Mouse (Mus musculus) gastrocnemius, adult 8-10 months (tissue): ENCODE data around the gene Med31. TPM values are rescaled to one million over a fixed set of nuclear protein-coding genes. Genes with fewer than 3 reads are reported as not detected.
"Not testable (repeated sequence)": the region's sequence is repeated elsewhere in the genome, so short reads cannot be mapped to it uniquely, and the experiment has no call there.

Experiments used
- DNase-seq, 2 experiments: peaks; one replicate each; pipeline ENCODE4 v3.0.0; 2022; ENCODE audit warnings: low spot score in 2 of 2
- total RNA-seq, 4 experiments: library from RNA; stranded (reverse); gene quantifications; 2 replicates each; pipeline ENCODE4 v1.2.4; 2022

The Med31 gene
- total RNA-seq, 4 experiments from 2014 or later = 5.2 to 7.5 (median 6.5) TPM

GRCm38 (mm10) chr11:72203440-72203839 is 12.0 kb downstream of the Med31 start:
- DNase-seq = no peak

DNA sequence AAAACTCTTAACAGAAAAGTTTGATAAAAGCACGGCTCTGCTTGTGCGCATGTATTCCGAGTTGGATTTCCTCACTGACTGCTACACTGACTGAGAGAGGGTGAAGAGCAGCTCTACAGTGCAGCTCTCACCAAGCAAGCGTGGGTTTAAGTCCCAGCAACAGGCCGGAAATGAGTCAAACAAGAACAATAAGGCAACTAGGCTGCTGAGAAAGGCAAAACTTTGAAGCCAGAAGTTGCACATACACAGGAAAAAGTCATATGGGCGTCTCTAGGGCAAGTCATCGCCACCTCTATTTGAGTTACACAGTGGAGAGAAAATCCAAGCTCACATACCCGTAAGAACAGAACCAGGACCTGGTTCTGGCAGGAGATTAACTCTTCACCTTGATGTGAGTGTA is 18.9 kb downstream of the Med31 start:
- no peak for DNase-seq

DNA sequence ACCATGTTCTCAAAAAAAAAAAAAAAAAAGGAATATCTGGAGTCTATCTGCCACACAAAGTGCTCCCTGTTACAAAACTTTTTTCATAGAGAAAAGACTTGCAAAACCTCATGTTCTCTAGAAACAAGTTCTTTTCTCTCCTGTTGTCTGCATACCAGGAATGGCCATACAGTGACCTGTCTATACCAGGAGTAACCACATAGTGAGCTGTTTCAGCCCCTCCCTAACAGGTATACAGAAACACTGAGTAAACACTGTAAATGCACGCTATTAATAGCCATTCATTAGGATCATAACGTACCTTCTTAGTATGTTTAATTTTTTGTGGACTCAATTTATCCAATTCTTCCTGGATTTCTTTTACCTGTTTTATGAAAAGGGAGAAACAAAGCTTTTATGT is 21.1 kb downstream of the Med31 start:
- DNase-seq = no peak

DNA sequence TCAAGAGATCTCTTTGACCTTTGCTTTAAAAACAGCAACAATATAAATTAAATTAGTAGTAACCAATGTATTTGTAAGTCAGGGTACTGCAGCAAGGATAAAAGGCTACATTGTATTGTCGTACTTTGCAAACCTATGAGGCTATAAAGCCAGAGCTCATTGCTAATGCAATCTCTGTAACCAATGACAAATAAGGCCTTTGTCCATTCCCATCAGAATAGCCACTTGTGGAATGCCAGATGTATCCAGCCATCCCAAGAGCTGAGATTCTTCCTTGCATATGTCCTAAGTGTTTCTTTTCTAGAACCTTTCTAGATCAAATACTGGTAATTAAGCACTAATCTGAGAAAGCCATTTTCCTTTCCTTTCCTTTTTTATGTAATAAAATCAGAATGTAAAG is 24.5 kb downstream of the Med31 start:
- DNase-seq = no peak

- no peak for DNase-seq
Observed at GRCm38 (mm10) chr11:72184252-72184651, 31.1 kb downstream of the Med31 start.

DNA sequence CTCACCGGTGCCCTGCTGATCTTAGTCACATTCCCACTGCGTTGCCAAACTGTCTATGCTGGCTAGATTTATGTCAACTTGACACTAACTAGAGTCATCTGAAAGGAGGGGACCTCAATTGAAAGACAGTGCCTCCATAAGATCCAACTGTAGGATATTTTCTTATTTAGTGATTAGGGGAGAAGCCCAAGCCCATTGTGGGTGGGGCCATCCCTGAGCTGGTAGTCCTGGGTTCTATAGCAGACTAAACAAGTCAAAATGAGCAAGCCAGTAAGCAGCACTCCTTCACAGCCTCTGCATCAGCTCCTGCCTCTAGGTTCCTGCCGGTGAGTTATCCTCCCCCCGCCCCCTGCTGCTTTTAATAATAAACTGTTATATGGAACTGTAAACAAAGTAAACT is 34.3 kb downstream of the Med31 start:
- DNase-seq = no peak

DNA sequence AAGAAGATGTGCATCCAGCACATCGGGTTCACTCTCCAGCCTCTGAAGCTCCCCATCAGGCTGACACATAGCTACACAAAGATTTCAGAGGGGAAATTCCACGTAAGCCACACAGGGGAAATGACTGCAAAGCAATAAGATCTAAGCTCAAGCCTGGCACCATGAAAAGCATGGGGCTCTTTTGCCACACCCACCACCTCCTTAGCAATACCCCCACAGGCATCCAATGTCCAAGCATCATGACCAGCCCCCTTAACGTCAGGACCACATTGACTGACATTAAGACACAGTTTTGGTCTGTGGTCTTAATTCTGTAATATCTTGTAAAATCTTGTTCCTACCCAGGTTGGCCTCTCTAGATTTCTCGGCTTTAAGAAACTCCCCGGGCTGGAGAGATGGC is 34.8 kb downstream of the Med31 start:
- no peak for DNase-seq

DNA sequence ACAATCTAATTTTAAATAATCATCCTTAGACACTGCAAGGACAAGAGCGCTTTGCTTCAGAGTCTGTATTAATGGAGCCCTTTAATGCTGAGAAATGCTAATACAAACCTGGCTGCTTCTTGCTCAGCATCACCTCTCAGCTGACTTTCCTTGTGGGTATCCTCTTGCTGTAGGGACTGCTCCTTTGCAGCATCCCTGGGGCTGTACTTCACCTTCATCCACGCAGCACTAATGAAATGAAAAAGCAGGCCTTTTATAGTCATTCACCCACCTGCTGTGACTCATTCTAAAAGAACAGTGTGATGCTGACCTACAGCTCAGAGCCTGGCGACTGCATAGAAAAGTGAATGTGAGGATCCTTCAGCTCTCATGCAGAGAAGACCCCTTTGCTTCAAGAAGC is 38.8 kb downstream of the Med31 start:
- DNase-seq = no peak

DNA sequence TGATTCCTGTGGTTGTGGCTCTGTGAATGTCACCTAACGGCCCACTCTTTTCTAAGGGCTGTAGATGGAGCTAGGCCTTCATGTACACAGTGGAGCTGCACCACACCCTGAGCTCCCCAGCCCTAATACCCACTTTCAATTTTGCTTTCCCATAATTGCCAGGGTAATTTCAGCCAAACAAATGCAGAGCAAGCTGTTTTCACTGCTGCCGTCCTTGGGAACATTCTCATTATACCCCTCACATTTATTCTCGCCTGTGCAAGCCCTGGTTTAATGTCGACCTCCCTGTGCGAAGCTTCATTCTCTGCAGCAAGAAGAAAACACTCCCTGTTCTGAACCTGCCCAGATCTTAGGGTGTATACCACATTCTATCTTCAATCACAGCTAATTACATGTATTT is 39.4 kb downstream of the Med31 start:
- no peak for DNase-seq

- no peak for DNase-seq
Observed at GRCm38 (mm10) chr11:72174721-72175120, 40.7 kb downstream of the Med31 start.

- DNase-seq = no peak
Observed at GRCm38 (mm10) chr11:72173506-72173905, 41.9 kb downstream of the Med31 start.

DNA sequence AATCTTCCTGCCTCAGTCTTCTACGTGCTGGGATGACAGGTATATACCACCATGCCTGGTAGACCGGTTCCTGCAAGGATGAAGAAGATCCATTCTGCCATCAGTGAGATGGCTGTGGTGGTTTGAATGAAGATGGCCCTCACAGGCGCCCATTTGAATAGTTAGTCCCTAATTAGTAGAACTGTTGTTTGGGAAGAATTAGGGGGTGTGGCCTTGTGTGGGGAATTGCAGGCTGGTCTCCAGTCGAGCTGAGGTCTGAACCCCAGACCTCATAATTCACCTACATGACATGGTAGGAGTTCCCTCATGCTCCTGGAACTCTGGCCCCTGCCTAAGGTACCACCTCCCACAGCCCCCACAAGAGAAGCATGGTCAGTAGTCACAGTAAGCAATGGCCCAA is 43.5 kb downstream of the Med31 start:
- DNase-seq = not testable (repeated sequence)

- no peak for DNase-seq
Observed at GRCm38 (mm10) chr11:72169871-72170270, 45.5 kb downstream of the Med31 start.

GRCm38 (mm10) chr11:72163198-72163597 is 52.2 kb downstream of the Med31 start:
- DNase-seq = no peak

Other genes with a start within 250 kb of the Med31 start
- gene Aipl1, start 178.1 kb downstream of the Med31 start, total RNA-seq = not detected
- gene Pimreg, start 173.6 kb downstream of the Med31 start, total RNA-seq = not detected
- 1 to 10 TPM in 2 of 4 experiments, under 1 TPM in 2; 0.88 to 1.5 (median 1.0) TPM for gene Pitpnm3, start 79.8 kb downstream of the Med31 start, total RNA-seq
- under 1 TPM in 1 of 4 experiments, not detected in 3; 0.16 TPM for gene Gm43951, start 8.8 kb downstream of the Med31 start, total RNA-seq
- gene 4933427D14Rik, start 8.1 kb downstream of the Med31 start, total RNA-seq = 1 to 10 TPM; 1.0 to 2.6 (median 1.6) TPM
- 10 to 100 TPM; 25.3 to 37.6 (median 29.8) TPM for gene Txndc17, start 8.0 kb downstream of the Med31 start, total RNA-seq
- not detected for gene Slc13a5, start 51.6 kb upstream of the Med31 start, total RNA-seq
- 1 to 10 TPM; 1.4 to 3.4 (median 2.5) TPM for gene Xaf1, start 86.0 kb upstream of the Med31 start, total RNA-seq
- not detected for gene Fbxo39, start 98.9 kb upstream of the Med31 start, total RNA-seq
- 1 to 10 TPM in 3 of 4 experiments, under 1 TPM in 1; 0.92 to 3.3 (median 2.5) TPM for gene Tekt1, start 146.8 kb upstream of the Med31 start, total RNA-seq
- gene Smtnl2, start 196.1 kb upstream of the Med31 start, total RNA-seq = 100 to 1,000 TPM; 270 to 439 (median 347) TPM
- 1 to 10 TPM; 1.9 to 5.4 (median 3.8) TPM for gene Ggt6, start 219.9 kb upstream of the Med31 start, total RNA-seq
- 10 to 100 TPM; 54.6 to 66.0 (median 57.1) TPM for gene Mybbp1a, start 225.8 kb upstream of the Med31 start, total RNA-seq